Mouse (Mus musculus) forebrain, embryonic 16.5 days (tissue): ENCODE measurements around the gene Eno1. TPM values are rescaled to one million over a fixed set of nuclear protein-coding genes. Genes with fewer than 3 reads are reported as not detected.

Source experiments
- ATAC-seq: fragments of 200-750 bp; cut with Nextera tagmentation; 2 replicates; pipeline ENCODE4 v1.8.0; 2017; ENCODE audit warnings: mild to moderate bottlenecking, moderate library complexity
- H3K27ac ChIP-seq: fragments of 300-500 bp; sonication (generic); 2 replicates; pipeline ENCODE4 v1.5.1; 2014; ENCODE audit warnings: low read length, control low read depth
- H3K27me3 ChIP-seq: fragments of 300-500 bp; sonication (generic); replicated peaks from 2 replicates; pipeline ENCODE4 v1.6.1; 2014; ENCODE audit warnings: low read length; ENCODE audit not compliant: control insufficient read depth, insufficient read depth
- H3K36me3 ChIP-seq: fragments of 300-500 bp; sonication (generic); 2 replicates; pipeline ENCODE4 v1.6.1; 2014; ENCODE audit not compliant: control insufficient read depth, insufficient read depth
- H3K4me1 ChIP-seq: fragments of 300-500 bp; sonication (generic); replicated peaks from 2 replicates; pipeline ENCODE4 v1.6.1; 2014; ENCODE audit warnings: low read length; ENCODE audit not compliant: control insufficient read depth, insufficient read depth
- H3K4me2 ChIP-seq: fragments of 300-500 bp; sonication (generic); 2 replicates; pipeline ENCODE4 v1.6.1; 2014; ENCODE audit warnings: mild to moderate bottlenecking, low read length, control low read depth
- H3K4me3 ChIP-seq: fragments of 300-500 bp; sonication (generic); replicated peaks from 2 replicates; pipeline ENCODE4 v1.5.1; 2014; ENCODE audit warnings: mild to moderate bottlenecking, low read length, control low read depth
- H3K9ac ChIP-seq: fragments of 300-500 bp; sonication (generic); replicated peaks from 2 replicates; pipeline ENCODE4 v1.6.1; 2014; ENCODE audit warnings: low read depth, low read length, control low read depth
- H3K9me3 ChIP-seq: fragments of 300-500 bp; sonication (generic); 2 replicates; pipeline ENCODE4 v1.6.1; 2016; ENCODE audit warnings: low read length; ENCODE audit not compliant: control insufficient read depth
- WGBS: fragments of 180-500 bp; shearing (Covaris S2); extraction: QIAGEN DNeasy Blood & Tissue Kit; methylation state at CpG from one replicate; pipeline ENCODE4 v1.1.7; 2014; 5-methylcytosine and 5-hydroxymethylcytosine counted together
- polyA plus RNA-seq: library from polyadenylated mRNA; unstranded; fragments of >200 nt; fragmentation: Nextera tagmentation; extraction: Ambion mirVana; gene quantifications from 2 replicates; pipeline ENCODE4 v1.2.1, GENCODE M21; 2015

Gene Eno1
- polyA plus RNA-seq, 1 experiment from 2014 or later, result 979 TPM

GRCm38 (mm10) chr4:150210306-150210705 is 26.2 kb upstream of the Eno1 start:
- WGBS, result 88% methylated on average over 8 of the region's 8 CpGs
- Histone ChIP-seq H3K36me3 (no peaks in the 10 kb centered on the region), H3K4me1 (peaks cover 7% of the 10 kb centered on the region; the same call in 1 of the 2 replicates), H3K4me3 (no peak overlapping the region), H3K4me2 (no peak overlapping the region), H3K27ac (no peak overlapping the region), H3K27me3 (no peaks in the 10 kb centered on the region), H3K9me3 (no peaks in the 10 kb centered on the region), H3K9ac (no peak overlapping the region)
- ATAC-seq, result no peak

- WGBS, result 49% methylated on average over 10 of the region's 10 CpGs
- Histone ChIP-seq H3K36me3 (no peaks in the 10 kb centered on the region), H3K9ac (no peak overlapping the region), H3K9me3 (no peaks in the 10 kb centered on the region), H3K4me2 (peak overlapping the region; percentile 41), H3K4me3 (no peak overlapping the region), H3K27ac (no peak overlapping the region), H3K27me3 (no peaks in the 10 kb centered on the region), H3K4me1 (peaks cover 7% of the 10 kb centered on the region; the same call in 1 of the 2 replicates)
- no peak for ATAC-seq
Observed at GRCm38 (mm10) chr4:150211930-150212552, 24.5 kb upstream of the Eno1 start.

GRCm38 (mm10) chr4:150212553-150212971 is 24.0 kb upstream of the Eno1 start:
- 0 out of 2 replicates have a peak overlapping the region, but pooled peaks have one; percentile 7 for H3K9ac ChIP-seq
- WGBS, result 1% methylated on average over 15 of the region's 15 CpGs
- H3K4me3 ChIP-seq, result peak overlapping the region; percentile 9; the same call in 1 of the 2 replicates
- H3K4me1 ChIP-seq, result peaks cover 7% of the 10 kb centered on the region; the same call in 1 of the 2 replicates
- H3K9me3 ChIP-seq, result no peaks in the 10 kb centered on the region
- H3K4me2 ChIP-seq, result peak overlapping the region; percentile 41
- ATAC-seq, result 0 out of 2 replicates have a peak, but pooled peaks have one; percentile 49
- H3K36me3 ChIP-seq, result no peaks in the 10 kb centered on the region
- no peak overlapping the region for H3K27ac ChIP-seq
- H3K27me3 ChIP-seq, result no peaks in the 10 kb centered on the region

GRCm38 (mm10) chr4:150213910-150214309 is 22.6 kb upstream of the Eno1 start:
- ATAC-seq, result no peak
- no peaks in the 10 kb centered on the region for H3K9me3 ChIP-seq
- H3K27ac ChIP-seq, result no peak overlapping the region
- H3K36me3 ChIP-seq, result no peaks in the 10 kb centered on the region
- no peak overlapping the region for H3K4me2 ChIP-seq
- 34% methylated on average over 5 of the region's 5 CpGs for WGBS
- no peak overlapping the region for H3K4me3 ChIP-seq
- peaks cover 7% of the 10 kb centered on the region; the same call in 1 of the 2 replicates for H3K4me1 ChIP-seq
- H3K9ac ChIP-seq, result no peak overlapping the region
- no peaks in the 10 kb centered on the region for H3K27me3 ChIP-seq

GRCm38 (mm10) chr4:150216423-150216822 is 20.1 kb upstream of the Eno1 start:
- Histone ChIP-seq H3K27me3 (no peaks in the 10 kb centered on the region), H3K4me2 (no peak overlapping the region), H3K36me3 (no peaks in the 10 kb centered on the region), H3K9me3 (no peaks in the 10 kb centered on the region), H3K27ac (no peak overlapping the region), H3K9ac (no peak overlapping the region), H3K4me1 (peaks cover 7% of the 10 kb centered on the region; the same call in 1 of the 2 replicates), H3K4me3 (no peak overlapping the region)
- no peak for ATAC-seq
- WGBS, result 29% methylated on average over 6 of the region's 6 CpGs

- no peak for ATAC-seq
- Histone ChIP-seq H3K4me1 (peaks cover 7% of the 10 kb centered on the region; the same call in 1 of the 2 replicates), H3K9me3 (no peaks in the 10 kb centered on the region), H3K27ac (no peak overlapping the region), H3K36me3 (no peaks in the 10 kb centered on the region), H3K27me3 (no peaks in the 10 kb centered on the region), H3K4me3 (no peak overlapping the region), H3K4me2 (no peak overlapping the region), H3K9ac (no peak overlapping the region)
- 69% methylated on average over 5 of the region's 5 CpGs for WGBS
Observed at GRCm38 (mm10) chr4:150217042-150217554, 19.4 kb upstream of the Eno1 start.

GRCm38 (mm10) chr4:150217935-150218334 is 18.6 kb upstream of the Eno1 start:
- Histone ChIP-seq H3K4me1 (peaks cover under 1% of the 10 kb centered on the region; the same call in 1 of the 2 replicates), H3K9me3 (no peaks in the 10 kb centered on the region), H3K27me3 (no peaks in the 10 kb centered on the region), H3K9ac (no peak overlapping the region), H3K36me3 (no peaks in the 10 kb centered on the region), H3K27ac (no peak overlapping the region), H3K4me2 (no peak overlapping the region), H3K4me3 (no peak overlapping the region)
- ATAC-seq, result no peak
- 78% methylated on average over 1 of the region's 1 CpGs for WGBS

GRCm38 (mm10) chr4:150219501-150220292 is 16.8 kb upstream of the Eno1 start:
- no peak overlapping the region for H3K27ac ChIP-seq
- 66% methylated on average over 9 of the region's 9 CpGs for WGBS
- no peaks in the 10 kb centered on the region for H3K9me3 ChIP-seq
- no peak overlapping the region for H3K9ac ChIP-seq
- no peak overlapping the region for H3K4me3 ChIP-seq
- H3K27me3 ChIP-seq, result no peaks in the 10 kb centered on the region
- ATAC-seq, result 0 out of 2 replicates have a peak, but pooled peaks have one; percentile 38
- no peak overlapping the region for H3K4me2 ChIP-seq
- H3K4me1 ChIP-seq, result no peaks in the 10 kb centered on the region
- no peaks in the 10 kb centered on the region for H3K36me3 ChIP-seq

GRCm38 (mm10) chr4:150220584-150220983 is 15.9 kb upstream of the Eno1 start:
- 22% methylated on average over 11 of the region's 11 CpGs for WGBS
- Histone ChIP-seq H3K4me3 (no peak overlapping the region), H3K4me2 (peak overlapping the region; percentile 25; the same call in 1 of the 2 replicates), H3K9ac (no peak overlapping the region), H3K9me3 (no peaks in the 10 kb centered on the region), H3K4me1 (peaks cover 2% of the 10 kb centered on the region; the same call in 1 of the 2 replicates), H3K27ac (no peak overlapping the region), H3K36me3 (no peaks in the 10 kb centered on the region), H3K27me3 (no peaks in the 10 kb centered on the region)
- ATAC-seq, result no peak
